Mouse (Mus musculus) lung, adult 2 months (tissue): ENCODE results near the gene BC067074. TPM values are rescaled to one million over a fixed set of nuclear protein-coding genes. Genes with fewer than 3 reads are reported as not detected.

ENCODE experiments used
- DNase-seq: peaks from one replicate; pipeline ENCODE4 v3.0.0; 2022
- H3K4me1 ChIP-seq: fragments of 200-500 bp; 2 replicates; pipeline ENCODE4 v1.6.1; 2011; ENCODE audit warnings: low read length; ENCODE audit not compliant: control insufficient read depth, insufficient read depth
- H3K4me3 ChIP-seq: fragments of 200-500 bp; replicated peaks from 2 replicates; pipeline ENCODE3; 2011; ENCODE audit warnings: low read depth, mild to moderate bottlenecking, control low read depth, low read length; ENCODE audit errors: extremely low read depth
- CTCF ChIP-seq: fragments of 200-500 bp; IDR thresholded peaks from 2 replicates; pipeline ENCODE4 v1.5.1; 2011; ENCODE audit warnings: mild to moderate bottlenecking, low read length, control low read depth; ENCODE audit not compliant: insufficient read depth
- POLR2A ChIP-seq: fragments of 200-500 bp; IDR thresholded peaks from 2 replicates; pipeline ENCODE4 v1.6.1; 2011; ENCODE audit warnings: low read depth, mild to moderate bottlenecking, control low read depth, low read length, borderline replicate concordance; ENCODE audit errors: extremely low read depth
- WGBS: fragments of 180-500 bp; shearing (Covaris S2); methylation state at CpG from one replicate; pipeline ENCODE4 v1.1.7; 2018; 5-methylcytosine and 5-hydroxymethylcytosine counted together
- polyA plus RNA-seq: library from polyadenylated mRNA; depleted of rRNA; stranded (reverse); fragments of >200 nt; gene quantifications from 2 replicates; pipeline ENCODE4 v1.2.3, GENCODE M21; 2012

BC067074 gene
- polyA plus RNA-seq, 1 experiment: 6.2 TPM

- TF ChIP-seq CTCF (peak; percentile 98), POLR2A (no peak)
- peaks cover 2% of the 10 kb centered on the region; the same call in 1 of the 2 replicates for H3K4me1 ChIP-seq
- 59% methylated on average over 18 of the region's 18 CpGs for WGBS
- no peak overlapping the region for H3K4me3 ChIP-seq
- peak; percentile 78 for DNase-seq
Observed at GRCm38 (mm10) chr13:113269777-113270776, 22.9 kb upstream of the BC067074 start.

- H3K4me3 ChIP-seq: no peak overlapping the region
- no peaks in the 10 kb centered on the region; the same call in 1 of the 2 replicates for H3K4me1 ChIP-seq
- TF ChIP-seq CTCF (no peak), POLR2A (no peak)
- no peak for DNase-seq
- WGBS: 85% methylated on average over 8 of the region's 8 CpGs
Observed at GRCm38 (mm10) chr13:113271189-113271588, 21.8 kb upstream of the BC067074 start.

GRCm38 (mm10) chr13:113287141-113287540, 5.8 kb upstream of the BC067074 start:
- no peaks in the 10 kb centered on the region for H3K4me1 ChIP-seq
- no peak for DNase-seq
- H3K4me3 ChIP-seq: no peak overlapping the region
- WGBS: 78% methylated on average over 7 of the region's 7 CpGs
- TF ChIP-seq POLR2A (no peak), CTCF (no peak)

- WGBS: 75% methylated on average over 7 of the region's 7 CpGs
- DNase-seq: no peak
- no peak overlapping the region for H3K4me3 ChIP-seq
- H3K4me1 ChIP-seq: no peaks in the 10 kb centered on the region
- TF ChIP-seq CTCF (no peak), POLR2A (no peak)
Observed at GRCm38 (mm10) chr13:113288210-113289197, 4.5 kb upstream of the BC067074 start.

GRCm38 (mm10) chr13:113289760-113290159, 3.2 kb upstream of the BC067074 start:
- Histone ChIP-seq H3K4me1 (no peaks in the 10 kb centered on the region), H3K4me3 (no peak overlapping the region)
- WGBS: 86% methylated on average over 4 of the region's 4 CpGs
- DNase-seq: no peak
- no peak for TF ChIP-seq POLR2A
- no peak for TF ChIP-seq CTCF

GRCm38 (mm10) chr13:113292001-113292400, 958 bp upstream of the BC067074 start:
- DNase-seq: no peak
- H3K4me3 ChIP-seq: no peak overlapping the region
- 88% methylated on average over 8 of the region's 8 CpGs for WGBS
- no peak for TF ChIP-seq CTCF
- no peak for TF ChIP-seq POLR2A
- H3K4me1 ChIP-seq: no peaks in the 10 kb centered on the region; the same call in 1 of the 2 replicates

GRCm38 (mm10) chr13:113293707-113294432, 911 bp downstream of the BC067074 start:
- no peak for TF ChIP-seq CTCF
- no peak for TF ChIP-seq POLR2A
- DNase-seq: no peak
- H3K4me1 ChIP-seq: no peaks in the 10 kb centered on the region; the same call in 1 of the 2 replicates
- H3K4me3 ChIP-seq: no peak overlapping the region
- WGBS: 57% methylated on average over 11 of the region's 11 CpGs

GRCm38 (mm10) chr13:113295817-113296485, 3.0 kb downstream of the BC067074 start:
- no peak for TF ChIP-seq POLR2A
- TF ChIP-seq CTCF: no peak
- H3K4me1 ChIP-seq: no peaks in the 10 kb centered on the region; the same call in 1 of the 2 replicates
- H3K4me3 ChIP-seq: no peak overlapping the region
- DNase-seq: no peak
- 77% methylated on average over 10 of the region's 10 CpGs for WGBS
